Mouse (Mus musculus): ENCODE data around the gene Slc39a13. TPM values are rescaled to one million over a fixed set of nuclear protein-coding genes. Genes with fewer than 3 reads are reported as not detected.

Slc39a13 gene
- polyA plus RNA-seq, 1 experiment from 2014 or later: 31.6 TPM

DNA sequence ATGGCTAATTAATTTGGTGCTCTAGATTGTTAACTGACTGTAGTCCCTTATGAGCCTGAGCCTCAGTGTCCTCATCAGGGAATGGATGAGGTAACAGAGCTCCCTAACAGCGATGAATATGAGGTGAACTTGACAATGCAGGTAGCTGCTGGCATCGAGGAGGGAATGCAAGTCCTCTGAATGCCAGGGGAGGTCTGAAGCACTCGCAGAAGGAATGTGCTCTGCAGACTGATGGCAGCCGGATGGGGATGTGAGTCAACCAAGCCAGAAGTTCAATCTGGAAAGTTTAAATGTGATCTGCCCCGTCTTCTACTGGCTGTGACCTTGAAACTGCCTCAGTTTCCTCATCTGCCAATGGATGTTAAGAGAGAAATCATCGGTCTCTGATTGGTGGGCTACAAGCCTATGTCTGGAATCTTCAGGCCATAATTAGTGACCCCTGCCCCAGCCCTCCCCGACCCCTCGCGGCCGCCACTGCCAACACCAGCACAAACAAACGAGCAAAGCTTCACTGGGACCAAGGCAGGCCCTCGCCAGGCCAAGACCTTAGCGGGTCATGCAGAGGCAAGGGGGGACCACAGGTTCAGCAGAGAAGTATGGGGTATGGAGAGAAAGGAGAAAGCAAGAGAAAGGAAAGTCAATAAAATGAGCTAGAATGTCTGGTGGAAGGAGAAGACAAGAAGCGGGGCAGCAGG is 764 bp downstream of the Slc39a13 start:
- DNase-seq (ENCODE audit: low spot score): peak; percentile 72
- Histone ChIP-seq H3K36me3 (peaks cover 29% of the 10 kb centered on the region), H3K4me1 (peaks cover 32% of the 10 kb centered on the region), H3K4me3 (peak overlapping the region; percentile 61), H3K9me3 (replicated peaks) (no peaks in the 10 kb centered on the region), H3K27ac (peak overlapping the region; percentile 87), H3K27me3 (ENCODE audit: low read depth, poor library complexity, severe bottlenecking) (no peaks in the 10 kb centered on the region)
- 9% methylated on average over 14 of the region's 14 CpGs for WGBS

DNA sequence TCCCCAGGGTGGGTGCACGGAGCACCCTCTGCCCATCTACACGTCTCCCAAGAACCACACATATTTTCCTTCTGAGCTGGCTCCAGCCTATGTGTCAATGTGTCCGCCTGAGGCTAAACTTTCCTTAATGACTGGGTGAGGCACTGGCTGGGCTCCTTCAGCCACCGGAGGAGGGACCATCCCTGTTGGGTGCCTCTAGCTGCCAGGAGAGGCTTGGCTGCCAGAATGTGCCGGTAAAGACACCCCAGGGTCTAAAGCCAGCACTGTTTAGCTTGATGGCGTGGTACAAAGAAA is 1.4 kb downstream of the Slc39a13 start:
- Histone ChIP-seq H3K27me3 (ENCODE audit: low read depth, poor library complexity, severe bottlenecking) (no peaks in the 10 kb centered on the region), H3K4me1 (peaks cover 32% of the 10 kb centered on the region), H3K9me3 (replicated peaks) (no peaks in the 10 kb centered on the region), H3K36me3 (peaks cover 35% of the 10 kb centered on the region), H3K4me3 (peak overlapping the region; percentile 61), H3K27ac (peak overlapping the region; percentile 87; the same call in 1 of the 2 replicates)
- 44% methylated on average over 6 of the region's 6 CpGs for WGBS
- DNase-seq (ENCODE audit: low spot score): no peak

DNA sequence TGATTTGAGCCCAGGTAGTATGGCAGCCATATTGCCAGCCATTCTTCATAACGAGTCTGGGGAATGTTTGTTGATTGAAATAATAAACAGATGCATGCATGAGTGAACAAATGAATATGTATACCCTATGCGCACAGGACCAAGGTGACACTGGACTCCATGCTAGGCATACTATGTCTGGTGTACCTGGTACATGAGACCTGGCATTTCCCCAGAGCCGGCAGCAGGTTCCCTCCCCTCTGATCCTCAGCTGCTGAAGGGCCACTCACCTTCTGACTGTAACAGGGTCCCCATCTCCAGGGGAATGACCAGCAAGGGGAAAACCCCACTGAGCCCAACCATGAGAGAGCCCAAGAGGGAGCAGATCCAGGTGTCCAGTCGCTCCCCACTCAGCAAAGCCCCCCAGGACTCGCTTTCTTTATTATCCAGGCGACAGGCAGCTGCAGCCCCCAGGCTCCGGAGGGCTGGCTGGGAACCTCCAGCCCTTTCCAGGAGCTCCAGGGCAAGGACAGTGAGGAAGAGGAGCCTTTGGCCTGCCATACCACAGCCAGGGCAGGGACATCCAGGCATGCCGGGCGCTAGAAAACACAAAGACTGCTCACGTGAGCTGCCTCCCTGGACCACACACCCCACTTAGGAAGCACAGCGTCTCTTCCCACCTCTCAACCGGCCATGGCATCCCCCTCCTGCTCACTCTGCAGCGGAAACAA is 1.9 kb downstream of the Slc39a13 start:
- Histone ChIP-seq H3K36me3 (peaks cover 40% of the 10 kb centered on the region), H3K9me3 (replicated peaks) (no peaks in the 10 kb centered on the region), H3K4me1 (peaks cover 32% of the 10 kb centered on the region), H3K4me3 (peak overlapping the region; percentile 61), H3K27ac (peak overlapping the region; percentile 87; the same call in 1 of the 2 replicates), H3K27me3 (ENCODE audit: low read depth, poor library complexity, severe bottlenecking) (no peaks in the 10 kb centered on the region)
- WGBS: 54% methylated on average over 13 of the region's 13 CpGs
- DNase-seq (ENCODE audit: low spot score): no peak

DNA sequence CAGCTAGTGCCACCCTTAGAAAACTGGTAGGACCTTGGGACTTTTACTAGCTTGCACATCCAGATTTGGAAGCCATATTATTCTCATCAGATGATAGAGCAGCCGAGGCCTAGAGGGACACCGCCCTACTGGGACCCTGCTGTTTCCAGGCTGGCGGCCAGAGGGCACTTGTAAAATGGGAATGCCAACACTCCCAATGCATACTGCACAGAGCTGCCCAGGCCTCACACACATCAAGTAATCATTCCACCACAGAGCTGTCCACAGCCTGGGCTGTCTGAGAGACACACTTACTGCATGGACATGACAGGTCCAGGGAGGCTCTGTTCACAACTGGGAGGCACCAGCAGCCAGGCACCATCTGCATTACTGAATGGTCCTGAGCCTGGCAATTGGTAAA is 3.8 kb downstream of the Slc39a13 start:
- 87% methylated on average over 3 of the region's 3 CpGs for WGBS
- Histone ChIP-seq H3K27ac (no peak overlapping the region), H3K4me3 (no peak overlapping the region), H3K27me3 (ENCODE audit: low read depth, poor library complexity, severe bottlenecking) (no peaks in the 10 kb centered on the region), H3K4me1 (peaks cover 27% of the 10 kb centered on the region), H3K9me3 (replicated peaks) (no peaks in the 10 kb centered on the region), H3K36me3 (peaks cover 59% of the 10 kb centered on the region)
- no peak for DNase-seq (ENCODE audit: low spot score)

DNA sequence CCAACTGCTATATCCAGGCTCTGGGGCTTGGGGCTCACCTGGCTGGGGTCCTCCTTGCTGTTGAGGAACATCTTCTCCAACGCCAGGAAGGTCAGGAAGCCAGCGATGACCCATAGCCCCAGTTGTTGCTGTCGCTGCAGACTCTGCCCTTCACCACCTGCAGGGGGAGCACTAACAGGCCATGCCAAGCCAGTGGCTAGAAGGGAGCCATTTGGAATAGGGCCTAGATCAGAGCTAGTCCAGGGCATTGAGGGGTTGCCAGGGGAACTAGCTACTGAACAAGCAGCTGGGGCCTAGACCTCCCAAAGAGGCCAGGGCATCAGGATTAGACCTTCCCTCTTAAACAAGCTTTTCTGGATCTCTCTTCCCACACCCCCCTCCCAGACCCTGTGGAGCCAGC is 4.7 kb downstream of the Slc39a13 start:
- Histone ChIP-seq H3K27me3 (ENCODE audit: low read depth, poor library complexity, severe bottlenecking) (no peaks in the 10 kb centered on the region), H3K4me1 (peaks cover 18% of the 10 kb centered on the region), H3K4me3 (no peak overlapping the region), H3K27ac (no peak overlapping the region), H3K9me3 (replicated peaks) (no peaks in the 10 kb centered on the region), H3K36me3 (peaks cover 68% of the 10 kb centered on the region)
- 44% methylated on average over 3 of the region's 3 CpGs for WGBS
- DNase-seq (ENCODE audit: low spot score): peak; percentile 55

DNA sequence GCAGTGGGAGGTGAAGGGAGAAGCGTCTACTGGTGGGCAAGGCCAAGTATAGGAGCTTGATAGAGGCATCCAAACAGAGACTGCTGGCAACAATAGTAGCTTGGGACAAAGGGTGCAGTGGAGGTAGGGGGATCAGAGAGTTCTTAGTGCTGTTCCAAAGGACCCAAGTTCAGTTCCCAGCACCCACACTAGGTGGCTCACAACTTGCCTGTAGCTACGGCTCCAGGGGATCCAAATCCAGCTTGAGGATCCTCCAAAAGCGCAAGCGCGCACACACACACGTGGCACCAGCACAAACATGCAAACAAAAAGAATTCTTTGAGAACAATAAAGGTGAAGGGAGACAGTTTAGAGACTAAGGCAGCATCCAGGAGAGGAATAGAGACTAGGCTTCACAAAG is 6.0 kb downstream of the Slc39a13 start:
- WGBS: 88% methylated on average over 6 of the region's 6 CpGs

DNA sequence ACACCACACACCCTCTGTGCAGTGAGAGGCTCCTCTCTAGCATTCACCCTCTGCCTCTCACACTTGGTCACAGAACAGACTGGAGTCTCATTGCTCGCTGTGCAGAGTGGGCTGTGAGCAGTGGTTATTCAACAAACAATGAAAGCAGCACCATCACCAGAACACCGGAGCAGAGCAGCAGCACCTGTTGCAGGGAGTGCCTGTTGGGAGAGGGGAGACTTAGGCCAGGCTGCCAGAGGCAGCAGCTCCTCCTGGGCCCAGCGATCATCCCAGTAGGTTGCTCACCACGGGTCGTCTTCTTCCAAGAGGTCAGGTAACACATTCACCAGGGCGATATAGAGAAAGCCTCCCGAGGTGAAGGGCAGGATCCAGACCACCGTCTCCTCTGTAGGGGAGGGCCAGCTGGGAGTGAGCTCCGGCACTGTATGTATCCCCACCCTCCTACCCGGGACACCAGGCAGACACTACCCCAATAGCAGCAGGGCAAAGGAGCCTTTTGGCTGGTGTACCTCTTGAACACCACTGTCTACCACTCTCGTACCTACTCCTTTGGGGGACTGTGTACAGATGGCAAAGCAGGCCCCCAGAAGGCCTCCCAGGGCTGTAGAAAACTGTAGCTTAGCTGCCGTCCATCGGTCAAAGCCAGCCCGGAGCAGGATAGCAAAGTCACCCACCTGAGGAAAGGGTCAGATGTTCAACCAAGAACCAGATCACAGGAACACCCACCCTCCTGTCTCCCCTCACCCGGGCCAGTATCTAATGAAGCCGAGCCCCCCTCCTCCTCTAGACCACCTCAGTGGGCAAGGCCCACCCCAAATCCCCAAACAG is 7.2 kb downstream of the Slc39a13 start:
- no peaks in the 10 kb centered on the region for H3K27me3 ChIP-seq (ENCODE audit: low read depth, poor library complexity, severe bottlenecking)
- H3K9me3 ChIP-seq (replicated peaks): no peaks in the 10 kb centered on the region
- H3K4me3 ChIP-seq: no peak overlapping the region
- no peak overlapping the region for H3K27ac ChIP-seq
- H3K4me1 ChIP-seq: no peaks in the 10 kb centered on the region
- H3K36me3 ChIP-seq: peaks cover 90% of the 10 kb centered on the region
- DNase-seq (ENCODE audit: low spot score): no peak
- WGBS: 92% methylated on average over 16 of the region's 16 CpGs

More for the DNA sequence above, 6.0 kb downstream of the Slc39a13 start:
- Histone ChIP-seq H3K4me1 (peaks cover 11% of the 10 kb centered on the region), H3K27ac (no peak overlapping the region), H3K9me3 (replicated peaks) (no peaks in the 10 kb centered on the region), H3K27me3 (ENCODE audit: low read depth, poor library complexity, severe bottlenecking) (no peaks in the 10 kb centered on the region), H3K36me3 (peaks cover 81% of the 10 kb centered on the region), H3K4me3 (no peak overlapping the region)
- no peak for DNase-seq (ENCODE audit: low spot score)

DNA sequence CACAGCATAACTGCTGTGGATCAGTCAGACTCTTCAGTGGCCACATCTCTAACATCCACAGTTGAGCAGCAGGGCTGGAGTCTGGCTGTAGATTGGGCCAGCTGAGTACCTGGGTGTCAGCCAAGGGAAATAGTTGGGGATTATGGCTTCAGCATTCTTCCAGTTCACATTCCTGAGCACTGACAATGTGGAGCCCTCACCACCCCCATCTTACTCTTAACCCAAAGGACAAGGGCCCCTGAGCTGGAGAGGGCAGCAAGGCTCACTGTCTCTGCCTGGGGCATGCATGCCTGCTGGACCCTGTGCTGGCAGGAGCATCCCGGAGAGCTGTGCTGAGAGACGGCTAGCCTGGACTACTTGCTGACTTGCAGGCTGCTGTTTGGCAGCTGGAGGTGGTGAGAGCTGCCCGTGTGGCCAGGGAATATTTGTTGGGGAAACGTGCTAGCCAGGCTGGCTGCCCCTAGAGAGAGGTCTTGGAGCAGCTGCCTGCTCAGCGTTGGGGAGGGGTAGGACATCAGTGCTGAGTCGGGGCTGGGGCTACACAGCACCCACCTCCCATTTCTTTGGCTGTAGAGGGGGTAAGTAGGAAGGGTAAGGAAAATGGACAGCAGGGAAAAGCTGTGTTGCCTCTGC is 8.3 kb downstream of the Slc39a13 start:
- DNase-seq (ENCODE audit: low spot score): no peak
- Histone ChIP-seq H3K4me3 (no peak overlapping the region), H3K27me3 (ENCODE audit: low read depth, poor library complexity, severe bottlenecking) (no peaks in the 10 kb centered on the region), H3K4me1 (no peaks in the 10 kb centered on the region), H3K9me3 (replicated peaks) (no peaks in the 10 kb centered on the region), H3K36me3 (peaks cover 92% of the 10 kb centered on the region), H3K27ac (no peak overlapping the region)
- 87% methylated on average over 6 of the region's 6 CpGs for WGBS

DNA sequence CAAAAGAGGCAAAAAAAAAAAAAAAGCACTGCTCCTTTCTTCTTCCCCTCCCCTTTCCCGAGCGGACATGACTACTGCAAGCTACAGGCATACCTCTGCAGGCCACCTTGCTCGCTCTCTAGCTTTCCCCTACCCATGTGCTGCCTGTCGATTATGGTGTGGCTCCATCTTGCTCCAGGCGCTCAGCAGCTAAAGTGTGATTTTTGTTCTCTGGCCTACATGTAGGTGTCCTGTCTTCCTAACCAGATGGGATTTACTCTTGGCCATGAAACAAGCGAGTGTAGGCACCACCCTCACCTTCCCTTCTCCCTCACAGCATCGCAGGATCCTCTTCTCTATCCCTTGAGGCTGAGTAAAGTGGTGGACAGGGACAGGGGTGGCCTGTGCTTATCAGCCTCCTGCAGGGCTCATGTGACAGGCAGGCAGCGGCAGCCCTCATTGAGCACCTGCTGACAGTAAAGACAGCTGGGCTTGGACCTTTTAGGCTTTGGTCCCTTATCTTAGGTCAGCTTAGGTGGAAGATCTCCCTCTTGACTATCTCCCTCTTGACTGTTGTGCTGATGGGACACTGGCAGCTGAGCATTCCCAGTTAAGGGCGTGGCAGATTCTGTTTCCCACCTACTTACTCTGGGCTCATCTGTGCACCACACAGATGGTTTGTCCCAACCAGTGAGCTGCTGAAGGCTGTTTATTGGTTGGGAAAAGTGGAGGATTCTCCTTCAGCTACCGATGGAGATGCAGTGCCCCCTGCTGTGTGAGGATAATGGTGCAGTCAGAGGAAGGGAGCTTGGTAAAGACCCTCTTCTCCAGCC is 9.5 kb downstream of the Slc39a13 start:
- H3K9me3 ChIP-seq (replicated peaks): no peaks in the 10 kb centered on the region
- DNase-seq (ENCODE audit: low spot score): no peak
- peaks cover 96% of the 10 kb centered on the region for H3K36me3 ChIP-seq
- H3K4me3 ChIP-seq: no peak overlapping the region
- 86% methylated on average over 10 of the region's 10 CpGs for WGBS
- no peaks in the 10 kb centered on the region for H3K4me1 ChIP-seq
- H3K27me3 ChIP-seq (ENCODE audit: low read depth, poor library complexity, severe bottlenecking): no peaks in the 10 kb centered on the region
- no peak overlapping the region for H3K27ac ChIP-seq

DNA sequence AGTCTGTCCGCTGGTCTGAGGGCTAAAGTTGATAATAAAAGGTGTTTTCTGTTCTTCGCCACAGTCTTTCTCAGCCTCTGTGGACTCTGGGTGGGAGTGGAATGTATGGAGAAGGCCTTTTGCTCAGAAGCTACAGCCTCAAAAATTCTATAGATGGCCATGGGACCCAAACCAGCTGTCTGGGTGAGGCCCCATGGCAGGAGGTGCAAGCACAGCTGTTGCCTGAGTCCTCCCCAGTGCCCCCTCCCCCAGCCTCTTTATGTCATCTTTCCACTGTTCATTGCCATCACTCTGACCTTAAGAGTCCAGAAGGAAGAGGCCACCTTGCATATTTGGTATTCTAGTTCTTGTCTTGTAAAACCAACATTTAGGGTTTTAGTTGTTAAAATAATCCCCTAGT is 10.8 kb downstream of the Slc39a13 start:
- H3K27ac ChIP-seq: no peak overlapping the region
- no peak overlapping the region for H3K4me3 ChIP-seq
- WGBS: 93% methylated on average over 2 of the region's 2 CpGs
- H3K4me1 ChIP-seq: peaks cover 10% of the 10 kb centered on the region
- DNase-seq (ENCODE audit: low spot score): no peak
- peaks cover 96% of the 10 kb centered on the region for H3K36me3 ChIP-seq
- H3K27me3 ChIP-seq (ENCODE audit: low read depth, poor library complexity, severe bottlenecking): no peaks in the 10 kb centered on the region
- no peaks in the 10 kb centered on the region for H3K9me3 ChIP-seq (replicated peaks)

DNA sequence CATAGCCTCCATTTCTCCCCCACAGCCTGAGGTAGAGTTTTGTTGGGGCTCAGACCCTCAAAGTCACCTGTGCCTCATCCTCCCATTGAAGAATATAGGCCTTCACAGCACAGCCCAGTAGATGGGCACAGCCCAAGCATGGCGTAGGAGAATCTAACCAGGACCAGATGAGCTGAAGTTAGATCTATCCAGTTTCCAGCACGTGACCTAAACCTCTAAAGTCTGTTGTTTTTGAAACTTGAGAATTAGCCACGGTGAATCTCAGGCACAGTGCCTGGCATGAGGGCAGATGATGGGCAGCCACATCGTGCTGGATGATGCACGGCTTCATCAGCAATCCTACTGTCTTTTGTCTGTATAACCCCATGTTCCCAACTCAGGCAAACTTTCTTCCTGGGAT is 11.8 kb downstream of the Slc39a13 start:
- no peaks in the 10 kb centered on the region for H3K27me3 ChIP-seq (ENCODE audit: low read depth, poor library complexity, severe bottlenecking)
- WGBS: 90% methylated on average over 5 of the region's 5 CpGs

DNA sequence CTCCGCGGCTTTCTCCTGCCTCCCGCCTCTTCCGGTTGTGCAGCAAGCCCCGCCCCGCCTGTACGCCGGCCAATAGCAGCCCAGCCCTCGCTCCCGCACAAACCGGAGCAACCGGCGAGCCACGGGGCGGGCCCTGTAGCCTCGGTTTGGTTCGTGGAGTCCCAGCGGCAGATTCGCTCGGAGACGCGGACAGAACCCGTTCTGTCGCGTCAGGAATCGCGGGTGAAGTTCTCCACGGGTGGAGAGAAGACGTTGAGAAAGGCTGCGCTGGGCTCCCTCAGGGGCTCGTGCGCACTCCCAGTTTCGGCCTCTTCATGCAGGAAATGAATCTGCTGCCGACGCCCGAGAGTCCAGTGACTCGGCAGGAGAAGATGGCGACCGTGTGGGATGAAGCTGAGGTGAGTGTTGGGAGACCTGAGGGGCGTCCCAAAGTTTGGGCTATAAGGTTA is 16.3 kb downstream of the Slc39a13 start, which contains the start of gene Psmc3:
Gene Psmc3, plus strand, starts transcription at position 76 of the 449 bp plus-strand sequence.
- Histone ChIP-seq H3K9me3 (replicated peaks) (no peaks in the 10 kb centered on the region), H3K4me1 (peaks cover 13% of the 10 kb centered on the region), H3K27me3 (ENCODE audit: low read depth, poor library complexity, severe bottlenecking) (no peaks in the 10 kb centered on the region), H3K36me3 (peaks cover 50% of the 10 kb centered on the region), H3K27ac (peak within 1 kb of the TSS; percentile 90), H3K4me3 (peak within 1 kb of the TSS; percentile 75)
- DNase-seq (ENCODE audit: low spot score): peak; percentile 96
- WGBS: under 1% methylated on average over 40 of the region's 40 CpGs

More for the DNA sequence above, 11.8 kb downstream of the Slc39a13 start:
- Histone ChIP-seq H3K4me1 (peaks cover 10% of the 10 kb centered on the region), H3K36me3 (peaks cover 86% of the 10 kb centered on the region), H3K9me3 (replicated peaks) (no peaks in the 10 kb centered on the region), H3K27ac (no peak overlapping the region), H3K4me3 (no peak overlapping the region)
- DNase-seq (ENCODE audit: low spot score): no peak
